Mouse (Mus musculus): ENCODE data around the gene Sel1l3. TPM values are rescaled to one million over a fixed set of nuclear protein-coding genes. Genes with fewer than 3 reads are reported as not detected.
A peak's percentile ranks its signal among the peaks of the same experiment; 100 is the strongest.

The Sel1l3 gene
- total and polyA plus RNA-seq, 3 experiments: 0.28 to 0.76 (median 0.34) TPM

GRCm38 (mm10) chr5:53160207-53160606, 53.5 kb downstream of the Sel1l3 start:
- dilution Hi-C loops (cut with MboI; ENCODE audit: extremely low pct_ligation_motif_present, extremely low pct_unique_long_range_greater_than_20kb, low sequenced_read_pairs): no loop called here
- peaks cover 0 to 8% of the 10 kb centered on the region in 2 experiments; a peak in 2 of 4 replicates for H3K4me1 ChIP-seq (ENCODE audit: control insufficient read depth in 1 of 2, insufficient read depth in 2 of 2)

GRCm38 (mm10) chr5:53159631-53160030, 54.1 kb downstream of the Sel1l3 start:
- Histone ChIP-seq H3K27ac (ENCODE audit: insufficient read depth, low read depth) (no peak overlapping the region), H3K9ac (ENCODE audit: insufficient read depth, low read depth) (no peak overlapping the region), H3K27me3 (replicated peaks) (no peaks in the 10 kb centered on the region), H3K4me2 (ENCODE audit: insufficient read depth, low read depth, poor library complexity, severe bottlenecking) (no peak overlapping the region), H3K4me3 (replicated peaks in 1 of 3; ENCODE audit: low read depth in 2 of 3, low read length in 2 of 3, poor library complexity in 1 of 3) (no peak overlapping the region), H3K9me3 (replicated peaks; ENCODE audit: low read length) (no peaks in the 10 kb centered on the region), H3K79me2 (replicated peaks; ENCODE audit: control insufficient read depth, extremely low read depth, insufficient read depth, poor library complexity, severe bottlenecking) (no peaks in the 10 kb centered on the region), H3K36me3 (replicated peaks in 1 of 2; ENCODE audit: control insufficient read depth in 1 of 2, insufficient read depth in 1 of 2, low read length in 1 of 2) (no peaks in the 10 kb centered on the region), H3K4me1 (ENCODE audit: control insufficient read depth in 1 of 2, insufficient read depth in 2 of 2) (peaks cover 0 to 8% of the 10 kb centered on the region in 2 experiments; a peak in 2 of 4 replicates)
- TF ChIP-seq MAX (IDR thresholded peaks at IDR 0.05; ENCODE audit: low read length) (no peak), POLR2AphosphoS2 (IDR thresholded peaks at IDR 0.05; ENCODE audit: low read depth, low read length) (no peak), RCOR1 (conservative IDR thresholded peaks at IDR 0.05; ENCODE audit: low read depth, low read length) (no peak), NRF1 (IDR thresholded peaks at IDR 0.05; ENCODE audit: low read depth, low read length) (no peak), ZNF384 (IDR thresholded peaks at IDR 0.05; ENCODE audit: low read depth, low read length) (no peak)
- dilution Hi-C loops (cut with MboI; ENCODE audit: extremely low pct_ligation_motif_present, extremely low pct_unique_long_range_greater_than_20kb, low sequenced_read_pairs): no loop called here
- in situ Hi-C loops (cut with MboI; ENCODE audit: low pct_ligation_motif_present, low pct_unique_long_range_greater_than_20kb, low sequenced_read_pairs): no loop called here
- DNase-seq (ENCODE audit: extremely low read depth): no peak

More at GRCm38 (mm10) chr5:53160207-53160606, 53.5 kb downstream of the Sel1l3 start:
- Histone ChIP-seq H3K27ac (ENCODE audit: insufficient read depth, low read depth) (no peak overlapping the region), H3K4me3 (replicated peaks in 1 of 3; ENCODE audit: low read depth in 2 of 3, low read length in 2 of 3, poor library complexity in 1 of 3) (no peak overlapping the region), H3K4me2 (ENCODE audit: insufficient read depth, low read depth, poor library complexity, severe bottlenecking) (peak overlapping the region; percentile 29; the same call in 1 of the 2 replicates), H3K27me3 (replicated peaks) (no peaks in the 10 kb centered on the region), H3K9ac (ENCODE audit: insufficient read depth, low read depth) (no peak overlapping the region), H3K36me3 (replicated peaks in 1 of 2; ENCODE audit: control insufficient read depth in 1 of 2, insufficient read depth in 1 of 2, low read length in 1 of 2) (no peaks in the 10 kb centered on the region), H3K79me2 (replicated peaks; ENCODE audit: control insufficient read depth, extremely low read depth, insufficient read depth, poor library complexity, severe bottlenecking) (no peaks in the 10 kb centered on the region), H3K9me3 (replicated peaks; ENCODE audit: low read length) (no peaks in the 10 kb centered on the region)
- DNase-seq (ENCODE audit: extremely low read depth): no peak
- TF ChIP-seq RCOR1 (conservative IDR thresholded peaks at IDR 0.05; ENCODE audit: low read depth, low read length) (no peak), PAX5 (IDR thresholded peaks at IDR 0.05; ENCODE audit: low read length) (no peak), JUND (conservative IDR thresholded peaks at IDR 0.05; ENCODE audit: low read depth, low read length) (no peak), CTCF (conservative IDR thresholded peaks at IDR 0.05 in 1 of 2, IDR thresholded peaks at IDR 0.05 in 1 of 2; ENCODE audit: low read depth in 2 of 2, low read length in 2 of 2) (no peak), CHD1 (IDR thresholded peaks at IDR 0.05; ENCODE audit: low read depth, low read length) (no peak), EP300 (IDR thresholded peaks at IDR 0.05; ENCODE audit: low read length) (no peak), UBTF (IDR thresholded peaks at IDR 0.05; ENCODE audit: low read depth, low read length) (no peak), USF1 (IDR thresholded peaks at IDR 0.05; ENCODE audit: low read depth, low read length) (no peak), MYC (IDR thresholded peaks at IDR 0.05; ENCODE audit: low read depth, low read length) (no peak), MXI1 (IDR thresholded peaks at IDR 0.05; ENCODE audit: low read depth, low read length) (no peak), MAFK (IDR thresholded peaks at IDR 0.05; ENCODE audit: insufficient replicate concordance, low read length) (no peak), POLR2A (IDR thresholded peaks at IDR 0.05; ENCODE audit: low read depth, low read length) (no peak), MEF2A (IDR thresholded peaks at IDR 0.05; ENCODE audit: borderline replicate concordance, low read depth, low read length) (no peak), ZKSCAN1 (IDR thresholded peaks at IDR 0.05; ENCODE audit: borderline replicate concordance, low read depth, low read length) (no peak), E2F4 (IDR thresholded peaks at IDR 0.05; ENCODE audit: insufficient replicate concordance, low read depth, low read length) (no peak), NELFE (IDR thresholded peaks at IDR 0.05; ENCODE audit: low read depth, low read length) (no peak), GABPA (IDR thresholded peaks at IDR 0.05; ENCODE audit: insufficient replicate concordance, low read depth, low read length) (no peak), USF2 (conservative IDR thresholded peaks at IDR 0.05; ENCODE audit: low read depth, low read length) (no peak)
- in situ Hi-C loops (cut with MboI; ENCODE audit: low pct_ligation_motif_present, low pct_unique_long_range_greater_than_20kb, low sequenced_read_pairs): no loop called here

Measured in CH12.LX (cell line).